Mouse (Mus musculus) gastrocnemius, postnatal 25 days (tissue): ENCODE measurements around the gene Wiz. TPM values are rescaled to one million over a fixed set of nuclear protein-coding genes. Genes with fewer than 3 reads are reported as not detected.

Experiments
- DNase-seq: peaks from one replicate; pipeline ENCODE4 v3.0.0; 2022
- total RNA-seq, 2 experiments: library from RNA; stranded (reverse); gene quantifications; 1 replicate in 1 of 2; 2 replicates in 1 of 2; pipeline ENCODE4 v1.2.3; 2021

Gene Wiz
- total RNA-seq, 2 experiments from 2014 or later, result 10.9 TPM

DNA sequence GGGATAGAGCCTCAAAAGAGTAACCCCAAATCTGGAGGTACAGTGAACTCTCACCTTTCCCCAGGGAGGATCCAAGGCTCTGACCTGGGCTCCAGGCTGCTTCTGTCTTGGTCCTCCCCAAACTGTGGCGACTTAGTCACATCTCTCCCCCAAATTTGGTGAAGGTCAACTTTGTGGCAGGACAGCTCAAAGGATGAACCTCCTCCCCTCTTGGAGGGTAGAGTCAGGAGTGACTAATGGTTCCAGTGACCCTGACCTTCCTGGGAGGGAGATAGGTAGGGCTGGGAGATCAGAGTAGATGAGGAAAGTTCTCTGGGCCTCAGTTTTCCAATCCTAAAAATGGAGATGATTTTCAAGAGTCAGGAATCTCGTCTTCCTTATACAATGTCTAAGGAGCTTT lies 10.5 kb downstream of the Wiz start:
- no peak for DNase-seq

DNA sequence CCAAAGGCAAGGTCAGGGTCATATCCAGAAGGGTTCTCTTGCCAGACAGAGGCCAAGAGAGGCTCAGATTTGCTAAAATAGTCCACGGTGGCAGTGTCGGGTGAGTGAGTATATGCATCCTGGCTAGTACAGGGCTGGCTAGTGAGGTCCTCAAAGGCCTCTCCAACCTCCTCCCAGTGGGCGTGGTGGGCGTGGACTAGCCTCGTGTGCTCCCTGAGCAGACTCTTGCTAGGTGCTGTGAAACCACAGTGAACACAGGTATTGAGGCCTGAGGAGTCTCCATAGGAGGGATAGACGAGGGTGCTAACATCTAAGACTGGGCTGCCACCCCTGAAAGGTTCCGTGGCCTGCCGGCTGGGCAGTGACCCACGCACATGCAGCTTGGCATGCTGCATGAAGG lies 12.1 kb downstream of the Wiz start:
- no peak for DNase-seq

DNA sequence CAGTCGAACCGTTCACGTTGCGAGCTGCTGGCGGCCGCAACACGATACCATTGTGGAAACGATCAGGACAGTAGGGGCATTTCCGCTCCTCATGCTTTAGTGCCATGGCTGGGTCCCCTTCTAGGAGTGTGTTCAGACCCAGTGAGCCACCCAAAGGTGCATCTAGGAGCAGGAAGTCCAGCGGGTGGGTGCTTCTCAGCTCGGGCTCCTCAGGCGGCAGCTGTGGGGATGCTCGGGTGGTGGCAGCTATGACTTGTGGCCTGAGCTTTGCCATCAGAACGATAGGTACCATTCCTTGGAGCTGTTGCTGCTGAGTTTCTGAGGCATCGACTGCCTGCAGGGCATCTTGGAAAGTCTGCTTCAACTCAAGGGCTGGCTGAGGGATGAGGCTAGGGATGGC lies 12.8 kb downstream of the Wiz start:
- no peak for DNase-seq

DNA sequence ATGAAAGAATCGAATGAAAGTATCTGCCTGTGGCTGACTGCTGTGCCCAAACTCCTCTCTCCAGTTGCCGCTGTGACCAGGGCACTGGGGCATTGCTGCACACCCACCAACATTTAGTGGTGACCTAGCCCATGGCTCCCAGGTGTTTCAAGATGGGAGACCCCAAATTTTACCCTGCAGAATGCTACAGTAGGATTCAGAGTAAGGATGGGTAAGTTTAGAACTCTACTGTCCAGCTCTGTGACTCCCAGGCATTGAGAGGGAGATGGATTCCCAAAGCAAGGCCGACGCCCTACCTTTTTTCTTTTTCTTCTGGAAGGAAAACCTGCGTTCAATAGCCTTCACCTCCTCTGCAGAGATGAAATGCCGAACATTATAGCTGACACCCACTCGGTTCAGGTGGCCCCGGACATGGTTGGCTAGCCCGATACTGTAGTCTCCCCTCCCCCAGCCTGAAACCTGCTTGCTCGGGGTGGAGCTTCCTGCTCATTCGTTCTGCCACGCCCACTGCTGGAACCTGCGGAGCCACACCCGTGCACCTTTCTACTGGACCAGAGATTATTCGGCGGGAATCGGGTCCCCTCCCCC lies 20.2 kb downstream of the Wiz start:
- no peak for DNase-seq

DNA sequence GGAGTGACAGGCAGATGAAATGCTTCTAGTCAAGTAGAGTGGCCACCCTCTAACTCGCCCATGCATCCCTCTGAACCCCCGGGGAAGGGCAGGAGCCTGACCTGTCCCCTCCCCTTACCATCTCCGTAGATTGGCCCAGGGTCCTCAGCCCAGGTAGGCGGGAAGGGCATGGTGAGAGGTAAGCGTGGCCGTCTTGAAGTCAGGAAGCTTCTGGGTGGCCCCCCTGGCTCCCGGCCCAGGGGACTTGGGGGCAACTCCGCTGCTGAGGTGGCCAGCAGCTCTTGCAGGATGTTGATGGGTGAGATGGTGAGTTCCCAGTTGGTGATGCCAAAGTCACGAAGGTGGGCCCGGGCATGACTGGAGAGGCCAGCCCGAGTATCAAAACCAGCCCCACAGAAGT lies 21.5 kb downstream of the Wiz start:
- DNase-seq, result no peak

DNA sequence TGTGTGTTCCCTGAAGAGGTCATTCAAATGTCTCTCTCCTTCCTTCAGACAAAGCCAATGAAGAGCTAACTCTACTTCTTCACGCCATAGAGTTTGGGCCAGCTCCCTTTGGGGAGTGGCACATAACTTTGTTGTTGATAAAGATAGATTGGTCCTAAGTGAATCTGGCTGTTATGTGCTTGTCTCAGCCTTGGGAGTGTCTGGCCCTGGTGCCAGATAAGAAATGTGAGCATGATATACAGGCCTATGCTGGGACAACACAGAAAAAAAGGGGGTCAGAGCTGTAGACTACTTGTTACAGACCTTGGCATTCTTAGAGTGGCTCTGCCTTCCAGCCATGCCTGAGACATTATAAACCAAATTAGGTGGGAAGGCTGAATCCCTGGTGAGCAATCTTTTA lies 23.9 kb downstream of the Wiz start:
- DNase-seq, result no peak

DNA sequence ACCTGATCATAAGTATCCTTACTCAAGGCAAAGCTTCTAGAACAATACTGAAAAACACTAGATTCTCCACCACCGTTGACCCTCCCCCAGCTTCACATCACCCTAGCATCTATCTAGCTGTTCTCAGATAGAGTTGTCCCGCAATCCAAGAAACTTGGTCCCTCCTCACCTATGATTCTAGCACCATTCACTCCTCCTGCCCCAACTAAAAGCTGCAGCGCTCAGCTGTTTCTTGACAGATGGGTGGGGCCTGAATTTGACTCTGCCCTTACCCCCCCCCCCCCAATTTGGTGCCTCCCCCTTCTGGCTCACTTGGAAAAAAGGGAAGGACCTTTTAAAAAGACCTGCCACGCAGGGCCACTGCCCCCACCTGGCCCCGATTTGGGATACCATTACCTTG lies 24.4 kb downstream of the Wiz start:
- DNase-seq, result no peak

DNA sequence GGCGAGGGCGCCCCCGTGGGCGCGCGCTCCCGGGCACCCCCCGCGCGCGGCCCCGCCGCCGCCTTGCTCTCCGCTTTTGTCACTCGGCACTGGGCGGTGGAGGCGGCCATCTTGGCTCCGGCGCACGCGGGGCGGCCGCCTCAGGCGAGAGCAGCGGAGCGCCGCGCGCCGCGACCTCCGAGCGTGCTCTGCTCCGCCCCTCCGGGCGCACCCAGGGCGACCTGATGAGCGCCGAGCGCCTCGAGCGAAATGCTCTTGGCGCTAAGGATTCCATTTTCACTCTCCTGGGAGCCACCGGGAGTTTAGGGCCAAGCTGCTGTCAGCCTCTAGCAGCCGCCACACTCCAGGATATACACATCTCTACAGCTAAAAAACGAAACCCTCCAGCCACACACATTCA lies 24.9 kb downstream of the Wiz start:
- DNase-seq, result peak; percentile 91

DNA sequence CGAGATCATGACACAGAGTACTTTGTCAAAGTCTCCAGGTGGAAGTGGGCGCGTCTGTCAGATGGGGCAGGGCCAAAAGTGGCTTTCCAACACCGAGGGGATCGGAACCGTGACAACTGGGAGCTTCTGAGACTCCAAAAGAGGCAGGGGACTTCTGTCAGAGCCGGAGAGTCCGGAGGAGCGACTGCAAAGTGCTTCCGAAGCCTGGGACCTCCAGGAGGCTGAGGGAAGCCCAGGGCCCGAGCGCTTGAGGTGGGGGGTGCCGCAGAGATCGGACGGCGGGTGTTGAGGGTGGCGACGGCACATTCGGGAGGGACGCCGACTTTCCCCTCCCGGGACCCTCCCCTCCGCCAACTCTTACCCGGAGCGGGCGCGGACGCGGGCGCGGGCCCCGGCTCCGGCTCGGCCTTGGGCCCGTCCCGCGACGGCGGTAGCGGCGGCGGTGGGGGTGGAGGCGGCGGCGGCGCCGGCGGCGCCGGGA lies 25.4 kb downstream of the Wiz start:
- no peak for DNase-seq

DNA sequence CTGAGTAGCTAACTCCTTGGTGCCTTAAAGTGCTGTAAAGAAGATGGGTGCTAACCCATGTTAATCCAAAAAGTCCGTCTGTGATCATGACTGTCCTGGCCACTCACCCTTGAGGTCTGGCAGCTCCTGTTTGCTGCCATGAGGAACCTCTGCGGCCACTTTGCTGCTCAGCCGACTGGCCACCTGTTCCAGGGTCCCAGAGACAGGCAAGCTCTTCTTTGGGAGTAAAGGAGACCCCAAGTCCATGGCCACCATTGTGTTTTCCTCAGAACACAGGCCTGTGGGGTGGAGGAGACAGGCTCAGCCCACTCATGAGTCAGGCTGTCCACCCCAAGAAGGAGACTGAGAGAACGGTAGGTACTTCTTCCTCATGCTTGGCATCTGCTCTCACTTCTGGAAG lies 26.6 kb downstream of the Wiz start:
- DNase-seq, result no peak

DNA sequence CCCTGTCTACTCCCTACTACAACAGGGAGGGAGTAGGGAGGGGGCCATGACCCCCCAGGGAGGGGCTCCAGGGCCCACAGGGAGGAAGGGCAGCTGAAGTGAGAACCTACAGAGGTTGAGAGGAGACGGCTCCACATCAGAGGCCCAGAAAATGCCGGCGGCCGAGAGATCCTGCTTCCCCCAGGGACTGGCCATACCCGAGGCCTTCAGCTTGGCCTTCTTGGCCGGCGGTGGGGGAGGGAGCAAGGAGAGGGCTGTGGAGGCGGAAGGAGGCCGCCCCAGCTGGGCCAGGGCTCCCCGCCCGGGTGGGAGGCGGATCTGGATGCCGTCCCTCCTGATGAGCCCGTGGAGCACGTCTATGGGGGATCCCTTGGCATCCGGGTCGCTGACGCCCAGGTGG lies 29.3 kb downstream of the Wiz start:
- DNase-seq, result no peak

DNA sequence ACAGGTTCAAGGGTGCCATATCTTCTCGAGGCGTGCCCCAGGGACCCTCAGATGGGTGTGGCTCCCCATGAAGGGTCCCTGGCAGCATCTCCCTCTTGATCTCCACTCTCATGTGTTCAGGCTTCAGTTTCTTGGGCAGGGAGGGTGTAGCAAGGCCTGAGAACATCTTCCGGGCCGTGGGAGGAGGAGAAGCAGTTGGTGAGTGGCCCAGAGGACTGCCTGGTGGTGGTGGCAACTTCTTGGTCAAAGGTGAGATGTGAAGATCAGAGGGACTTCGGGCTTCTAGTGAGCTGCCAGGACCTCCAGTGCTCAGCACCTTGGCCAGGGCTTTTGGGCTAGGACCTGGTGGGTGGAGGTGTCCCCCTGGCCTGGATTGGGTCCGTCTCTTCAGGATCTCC lies 30.3 kb downstream of the Wiz start:
- DNase-seq, result no peak

DNA sequence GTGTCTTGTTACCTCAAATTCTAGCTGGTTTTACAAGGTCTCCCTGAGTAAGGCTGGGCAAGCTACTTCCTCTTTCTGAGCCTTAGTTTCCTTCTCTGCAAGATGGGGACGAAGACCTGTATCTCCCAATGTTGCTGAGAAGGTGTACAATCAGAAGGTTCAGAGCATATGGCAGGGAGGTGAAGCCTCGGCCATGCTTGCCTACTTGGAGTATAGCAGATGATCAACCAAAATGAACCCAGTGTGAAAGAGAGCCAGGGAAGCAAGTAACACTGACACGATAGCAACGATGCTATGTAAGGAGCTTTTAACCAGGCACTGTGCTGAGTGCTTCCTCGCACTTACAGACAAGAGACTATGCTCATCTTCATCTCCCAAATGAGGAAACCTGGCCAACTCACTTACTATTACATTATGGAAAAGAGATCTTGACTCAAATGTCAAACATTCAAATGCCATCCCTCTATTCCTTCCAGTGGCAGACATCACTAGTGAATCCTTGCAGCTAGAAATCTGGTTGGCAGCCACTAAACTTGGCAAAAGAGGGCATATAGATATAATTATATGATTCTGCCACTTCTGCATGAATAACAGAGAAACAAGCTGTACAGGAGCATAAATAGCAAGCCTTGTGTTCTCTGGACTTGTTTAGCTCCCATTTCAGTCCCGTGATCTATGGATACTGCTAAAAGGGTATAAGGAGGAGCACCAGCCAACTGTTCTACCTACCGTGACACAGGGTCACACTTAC lies 30.9 kb downstream of the Wiz start:
- no peak for DNase-seq

DNA sequence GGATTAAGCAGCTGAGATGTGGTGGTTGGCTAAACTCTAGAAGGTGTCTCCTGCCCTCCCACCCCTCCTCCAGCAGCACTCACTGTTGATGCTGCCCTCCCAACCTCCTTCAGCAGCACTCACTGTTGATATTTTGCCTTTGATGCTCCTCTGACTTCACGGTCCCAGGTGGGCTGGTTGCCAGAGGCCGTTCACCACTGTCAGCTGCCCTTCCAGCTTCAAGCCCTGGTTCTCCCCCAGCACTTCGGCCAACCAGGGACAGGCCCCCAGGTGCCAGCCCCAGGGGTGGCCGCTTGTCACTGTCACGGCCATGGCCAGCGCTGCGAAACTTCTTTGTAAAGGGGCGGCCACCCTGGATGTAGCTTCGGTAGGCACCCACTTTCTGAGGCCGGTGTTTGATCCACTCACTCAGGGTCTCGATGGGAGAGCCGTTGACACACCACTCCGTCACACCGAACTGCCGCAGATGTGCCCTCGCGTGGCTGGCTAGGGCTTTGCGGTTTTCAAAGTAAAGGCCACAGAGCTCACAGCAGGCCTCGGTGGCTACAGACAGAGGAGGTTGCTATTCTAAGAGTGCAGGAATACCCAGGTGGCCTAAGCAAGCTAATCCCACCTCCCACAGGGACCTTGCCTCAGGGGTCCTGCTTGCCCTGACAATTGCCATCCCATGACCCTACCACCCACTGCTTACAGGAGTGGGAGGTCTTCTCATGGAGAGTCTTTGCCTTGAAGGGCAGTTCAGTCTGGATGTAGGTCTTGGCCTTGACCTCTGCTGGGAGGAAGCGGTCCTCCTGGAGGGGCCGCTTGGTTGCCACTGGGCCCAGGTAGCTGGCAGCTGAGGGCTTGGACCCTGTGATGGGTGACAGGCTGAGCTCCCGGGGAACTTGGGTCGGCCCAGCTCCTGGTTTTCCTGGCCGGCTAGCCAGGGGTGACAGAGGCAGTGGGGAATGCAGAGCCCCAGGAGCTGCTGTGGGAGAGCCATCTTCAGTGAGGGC lies 32.2 kb downstream of the Wiz start:
- no peak for DNase-seq

DNA sequence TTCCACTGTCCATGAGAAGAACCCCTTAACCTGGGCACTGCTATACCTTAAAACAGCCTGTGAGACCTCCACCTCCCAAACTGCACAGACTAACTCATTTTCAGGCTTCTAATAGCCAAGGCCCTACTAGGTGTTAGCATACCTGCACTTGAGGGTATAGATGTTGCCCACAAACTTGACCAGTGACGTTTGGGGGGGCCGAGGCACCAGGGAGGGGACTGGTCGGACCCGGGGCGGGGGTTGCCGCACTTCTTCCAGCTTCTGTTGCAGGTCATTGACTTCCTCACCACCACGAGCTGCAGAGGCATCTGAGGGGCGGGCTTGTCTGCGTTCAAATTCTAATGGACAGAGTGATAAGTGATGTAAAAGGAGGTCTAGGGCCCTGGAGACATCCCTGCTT lies 33.0 kb downstream of the Wiz start:
- DNase-seq, result no peak

DNA sequence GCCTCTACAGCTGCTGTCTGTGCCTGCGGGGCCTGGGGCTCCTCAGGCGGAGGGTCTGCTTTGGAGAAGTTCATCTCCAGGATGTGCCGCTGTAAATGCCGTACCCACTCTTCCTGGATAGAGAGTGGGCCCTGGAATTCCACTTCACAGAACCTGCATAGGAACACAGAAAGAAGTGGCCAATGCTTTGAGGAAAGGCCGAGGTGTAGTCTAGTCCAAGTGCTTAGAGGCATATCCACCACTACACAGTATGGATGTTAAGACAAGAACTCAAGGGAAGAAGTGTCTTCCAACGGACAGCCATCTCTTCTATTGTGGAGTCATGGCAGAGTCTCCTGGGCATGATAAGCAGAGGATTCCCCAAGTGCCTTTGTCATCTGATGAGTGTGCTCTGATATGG lies 34.2 kb downstream of the Wiz start:
- DNase-seq, result no peak

DNA sequence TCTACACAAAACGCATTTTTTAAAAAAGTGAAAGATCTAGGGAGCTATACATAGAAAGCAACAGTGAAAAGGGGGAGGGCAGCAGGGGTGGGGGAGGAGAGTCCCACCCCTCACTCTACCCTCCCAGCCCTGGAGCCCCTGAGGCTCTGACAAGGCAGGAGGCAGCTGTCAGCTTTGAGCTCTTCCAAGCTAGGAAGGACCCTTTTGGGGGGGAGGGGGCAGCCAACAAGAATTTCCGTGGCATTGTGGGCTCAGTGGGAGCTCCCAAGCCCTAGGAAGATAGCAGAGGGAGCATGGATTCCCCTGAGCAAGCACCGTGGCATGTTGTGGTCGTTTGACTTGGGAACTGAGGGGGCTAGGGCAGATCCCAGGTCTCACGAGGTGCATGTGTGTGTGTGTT lies 35.0 kb downstream of the Wiz start:
- DNase-seq, result no peak

DNA sequence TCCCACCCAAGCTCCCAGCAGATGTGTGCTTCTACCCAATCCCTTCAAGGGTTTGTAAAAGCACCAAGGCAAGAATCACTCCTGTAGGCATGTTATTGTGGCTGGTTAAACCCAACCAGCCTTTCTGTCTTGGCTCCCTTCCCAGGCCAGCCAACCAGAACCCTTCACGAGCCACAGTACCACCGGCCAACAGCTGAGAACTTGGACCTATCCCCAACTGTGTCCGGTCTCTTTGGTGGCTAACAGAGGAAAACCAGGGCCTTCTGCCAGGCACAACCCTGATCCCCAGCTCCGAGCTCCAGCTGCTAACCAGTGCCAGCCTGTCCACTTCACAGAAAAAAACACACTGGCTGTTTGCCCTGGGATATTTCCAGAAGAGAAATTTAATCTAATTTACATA lies 35.5 kb downstream of the Wiz start:
- DNase-seq, result peak; percentile 78

DNA sequence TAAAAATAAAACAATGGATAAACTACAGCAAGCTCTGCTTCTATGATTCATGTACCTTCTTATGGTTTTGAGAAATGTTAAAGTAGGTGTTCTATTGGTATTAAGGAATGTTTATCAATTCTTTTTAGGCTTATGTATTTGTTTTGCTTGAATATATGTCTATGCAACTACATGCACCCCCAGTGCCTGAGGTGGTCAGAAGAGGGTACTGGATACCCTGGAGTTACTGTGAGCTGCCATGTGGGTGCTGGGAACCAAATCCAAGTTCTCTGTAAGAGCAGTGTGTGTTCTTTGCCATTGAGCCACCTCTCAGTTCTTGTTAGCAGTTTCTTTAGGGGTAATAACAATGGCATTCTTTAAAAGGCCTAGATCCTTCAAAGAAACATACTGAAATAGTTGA lies 37.5 kb downstream of the Wiz start:
- DNase-seq, result no peak

DNA sequence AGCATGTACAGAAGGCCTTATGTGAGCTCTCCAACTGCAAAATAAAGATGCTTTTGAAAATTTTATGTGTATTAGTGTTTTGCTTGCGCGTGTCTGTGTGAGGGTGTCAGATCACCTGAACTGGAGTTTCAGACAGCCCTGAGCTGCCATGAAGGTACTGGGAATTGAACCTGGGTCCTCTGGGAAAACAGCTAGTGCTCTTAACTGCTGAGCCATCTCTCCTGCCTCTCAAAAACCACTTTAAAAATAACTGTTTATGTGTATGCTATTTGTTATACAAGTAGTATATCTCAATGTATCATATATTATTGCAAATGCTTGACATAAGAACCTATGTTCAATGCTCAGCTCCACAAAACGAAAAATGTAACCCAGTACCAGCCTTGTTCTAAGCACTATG lies 38.0 kb downstream of the Wiz start:
- DNase-seq, result no peak

DNA sequence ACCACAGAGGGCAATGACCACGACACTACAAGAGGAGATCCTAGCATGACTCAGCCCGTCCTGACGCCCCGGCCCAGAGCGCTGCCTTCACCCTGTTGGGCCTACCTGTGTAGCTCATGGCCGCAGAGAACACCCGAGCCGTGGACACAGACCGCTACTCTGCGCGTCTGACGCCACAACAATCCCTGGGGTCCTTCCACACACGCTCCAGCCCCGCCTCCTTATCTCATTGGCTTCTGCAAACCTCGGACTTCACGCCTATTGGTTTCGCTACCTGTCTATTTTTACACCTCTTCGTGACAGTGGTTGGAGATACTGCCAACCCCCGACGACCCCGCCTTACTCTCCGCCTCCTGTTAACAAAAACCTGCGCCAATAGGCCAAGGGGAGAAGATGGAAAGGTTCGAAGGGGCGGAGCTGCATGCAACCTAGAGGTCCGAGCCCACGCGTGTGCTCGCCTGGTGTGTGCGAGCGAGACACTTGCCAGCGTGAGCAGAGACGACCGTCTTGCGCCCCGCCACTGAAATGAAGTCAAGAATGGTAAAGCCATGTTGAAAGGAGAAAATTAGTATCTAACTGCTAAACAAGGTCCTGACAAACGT lies 38.8 kb downstream of the Wiz start, which contains the start of gene Akap8l:
Gene Akap8l, minus strand, starts transcription at position 226 of the 602 bp plus-strand sequence.
- peak; percentile 97 for DNase-seq

DNA sequence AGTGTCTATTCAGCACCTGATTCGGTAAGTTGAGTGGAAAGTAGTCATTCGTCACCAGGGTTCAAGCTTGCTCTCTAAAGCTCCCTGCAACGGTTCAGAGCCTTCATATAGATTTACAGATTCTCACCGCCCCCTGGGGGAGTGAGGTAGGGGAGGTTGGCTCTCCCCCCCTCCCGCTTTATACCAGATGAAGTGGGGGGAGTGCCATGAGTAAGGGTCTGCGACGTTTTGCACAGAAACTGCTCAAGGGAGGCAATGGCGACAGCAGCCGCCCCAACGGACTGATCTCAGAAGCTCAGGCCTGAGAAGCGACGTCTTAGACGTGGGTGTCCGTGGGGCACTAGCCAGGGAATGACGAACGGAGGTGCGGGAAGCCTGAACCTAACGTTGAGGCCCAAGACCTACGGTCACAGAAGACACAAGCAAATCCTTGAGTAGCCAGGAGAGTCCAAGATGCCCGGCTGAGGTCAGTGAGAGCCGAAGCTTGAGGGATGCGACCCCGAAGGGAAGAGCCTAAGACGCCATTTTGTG lies 39.3 kb downstream of the Wiz start:
- DNase-seq, result no peak
